Mouse (Mus musculus) c-Kit-positive CD71-positive TER-119-positive erythroid progenitor cells, embryonic 14.5 days (primary cell): ENCODE measurements around the gene Hrk.

Source experiments
- DNase-seq: peaks from one replicate; pipeline ENCODE4 v3.0.0-alpha.2; 2013; ENCODE audit warnings: low spot score

Gene Hrk

GRCm38 (mm10) chr5:118164581-118164980, at the start of gene Hrk:
Gene Hrk (plus strand): TSS chr5:118164648.
- no peak for DNase-seq

- DNase-seq: no peak
Measured at GRCm38 (mm10) chr5:118118351-118118750, 46.1 kb upstream of the Hrk start.

GRCm38 (mm10) chr5:118118922-118119321, 45.5 kb upstream of the Hrk start:
- no peak for DNase-seq

GRCm38 (mm10) chr5:118120670-118121069, 43.8 kb upstream of the Hrk start:
- DNase-seq: no peak

- no peak for DNase-seq
Measured at GRCm38 (mm10) chr5:118121928-118122327, 42.5 kb upstream of the Hrk start.

- DNase-seq: no peak
Measured at GRCm38 (mm10) chr5:118123096-118123495, 41.4 kb upstream of the Hrk start.

GRCm38 (mm10) chr5:118126671-118127070, 37.8 kb upstream of the Hrk start:
- no peak for DNase-seq

GRCm38 (mm10) chr5:118128208-118128607, 36.2 kb upstream of the Hrk start:
- no peak for DNase-seq

- no peak for DNase-seq
Measured at GRCm38 (mm10) chr5:118128651-118129050, 35.8 kb upstream of the Hrk start.

- no peak for DNase-seq
Measured at GRCm38 (mm10) chr5:118136391-118136790, 28.1 kb upstream of the Hrk start.

GRCm38 (mm10) chr5:118139630-118140029, 24.8 kb upstream of the Hrk start:
- no peak for DNase-seq

- DNase-seq: no peak
Measured at GRCm38 (mm10) chr5:118142471-118142870, 22.0 kb upstream of the Hrk start.

- DNase-seq: no peak
Measured at GRCm38 (mm10) chr5:118143211-118144026, 21.0 kb upstream of the Hrk start.

GRCm38 (mm10) chr5:118144327-118144726, 20.1 kb upstream of the Hrk start:
- no peak for DNase-seq

GRCm38 (mm10) chr5:118144770-118145169, 19.7 kb upstream of the Hrk start:
- DNase-seq: no peak

- DNase-seq: no peak
Measured at GRCm38 (mm10) chr5:118145458-118145857, 19.0 kb upstream of the Hrk start.

GRCm38 (mm10) chr5:118145999-118146679, 18.3 kb upstream of the Hrk start:
- DNase-seq: no peak

- DNase-seq: no peak
Measured at GRCm38 (mm10) chr5:118147264-118147663, 17.2 kb upstream of the Hrk start.

GRCm38 (mm10) chr5:118149711-118150110, 14.7 kb upstream of the Hrk start:
- no peak for DNase-seq

GRCm38 (mm10) chr5:118154839-118155564, 9.4 kb upstream of the Hrk start, which contains the start of gene Fbxw8:
Gene Fbxw8 (minus strand): TSS chr5:118155464.
- peak; percentile 79 for DNase-seq

GRCm38 (mm10) chr5:118155565-118155947, 8.9 kb upstream of the Hrk start:
- no peak for DNase-seq

- no peak for DNase-seq
Measured at GRCm38 (mm10) chr5:118156976-118157375, 7.5 kb upstream of the Hrk start.

- DNase-seq: no peak
Measured at GRCm38 (mm10) chr5:118160691-118161090, 3.8 kb upstream of the Hrk start.
